Mouse (Mus musculus) adrenal gland (tissue): ENCODE data around the gene Nhsl2.

Source experiments
- intact Hi-C: fragments of 180-260 bp; cut with DNase I; formaldehyde crosslinking; loops from one replicate; pipeline ENCODE4 v1.15.1; 2025

Gene Nhsl2

GRCm38 (mm10) chrX:101901806-101902490 lies 52.8 kb downstream of the Nhsl2 start:
- intact Hi-C loops, result no loop called here

- intact Hi-C loops, result no loop called here
Observed at GRCm38 (mm10) chrX:101902597-101902996, 53.4 kb downstream of the Nhsl2 start.

- intact Hi-C loops, result no loop called here
Observed at GRCm38 (mm10) chrX:101907301-101907700, 58.1 kb downstream of the Nhsl2 start.

- intact Hi-C loops, result loop anchor here (10.0 kb wide), 1 partner anchor 114 kb away; no protein-coding TSS in a partner anchor
Observed at GRCm38 (mm10) chrX:101929131-101929530, 79.9 kb downstream of the Nhsl2 start.

- intact Hi-C loops, result no loop called here
Observed at GRCm38 (mm10) chrX:101930301-101930700, 81.1 kb downstream of the Nhsl2 start.

GRCm38 (mm10) chrX:101931016-101931415 lies 81.8 kb downstream of the Nhsl2 start:
- intact Hi-C loops, result no loop called here

- intact Hi-C loops, result no loop called here
Observed at GRCm38 (mm10) chrX:101932244-101932643, 83.1 kb downstream of the Nhsl2 start.

GRCm38 (mm10) chrX:101933346-101933745 lies 84.2 kb downstream of the Nhsl2 start:
- intact Hi-C loops, result no loop called here

GRCm38 (mm10) chrX:101935291-101935840 lies 86.2 kb downstream of the Nhsl2 start:
- intact Hi-C loops, result no loop called here

- intact Hi-C loops, result no loop called here
Observed at GRCm38 (mm10) chrX:101939486-101939885, 90.3 kb downstream of the Nhsl2 start.

GRCm38 (mm10) chrX:101942461-101942896 lies 93.3 kb downstream of the Nhsl2 start:
- intact Hi-C loops, result loop anchor here (2.0 kb wide), 1 partner anchor 138 kb away; no protein-coding TSS in a partner anchor

- intact Hi-C loops, result loop anchor here (2.0 kb wide), 1 partner anchor 139 kb away; no protein-coding TSS in a partner anchor
Observed at GRCm38 (mm10) chrX:101943743-101944142, 94.6 kb downstream of the Nhsl2 start.

- intact Hi-C loops, result no loop called here
Observed at GRCm38 (mm10) chrX:101944761-101945330, 95.7 kb downstream of the Nhsl2 start.

GRCm38 (mm10) chrX:101952436-101952835 lies 103.3 kb downstream of the Nhsl2 start:
- intact Hi-C loops, result no loop called here

GRCm38 (mm10) chrX:101953256-101953655 lies 104.1 kb downstream of the Nhsl2 start:
- intact Hi-C loops, result no loop called here

- intact Hi-C loops, result no loop called here
Observed at GRCm38 (mm10) chrX:101953787-101954491, 104.8 kb downstream of the Nhsl2 start.

- intact Hi-C loops, result no loop called here
Observed at GRCm38 (mm10) chrX:101954492-101954851, 105.3 kb downstream of the Nhsl2 start.

- intact Hi-C loops, result no loop called here
Observed at GRCm38 (mm10) chrX:101961848-101962247, 112.7 kb downstream of the Nhsl2 start.

GRCm38 (mm10) chrX:101963711-101964110 lies 114.5 kb downstream of the Nhsl2 start:
- intact Hi-C loops, result no loop called here

- intact Hi-C loops, result no loop called here
Observed at GRCm38 (mm10) chrX:101973028-101973427, 123.8 kb downstream of the Nhsl2 start.

- intact Hi-C loops, result no loop called here
Observed at GRCm38 (mm10) chrX:101976931-101977330, 127.7 kb downstream of the Nhsl2 start.

- intact Hi-C loops, result no loop called here
Observed at GRCm38 (mm10) chrX:101978861-101979260, 129.7 kb downstream of the Nhsl2 start.
